Mouse (Mus musculus) megakaryocyte, embryonic 14.5 days (primary cell): ENCODE measurements around the gene Plcb2.

ENCODE experiments used
- FLI1 ChIP-seq: IDR thresholded peaks from 2 replicates; pipeline ENCODE4 v1.6.1; 2012; ENCODE audit warnings: low read length, inconsistent platforms, mixed read lengths
- GATA1 ChIP-seq: IDR thresholded peaks from 3 replicates; pipeline ENCODE4 v1.6.1; 2012; ENCODE audit warnings: mixed read lengths, low read length, inconsistent platforms, borderline replicate concordance

DNA sequence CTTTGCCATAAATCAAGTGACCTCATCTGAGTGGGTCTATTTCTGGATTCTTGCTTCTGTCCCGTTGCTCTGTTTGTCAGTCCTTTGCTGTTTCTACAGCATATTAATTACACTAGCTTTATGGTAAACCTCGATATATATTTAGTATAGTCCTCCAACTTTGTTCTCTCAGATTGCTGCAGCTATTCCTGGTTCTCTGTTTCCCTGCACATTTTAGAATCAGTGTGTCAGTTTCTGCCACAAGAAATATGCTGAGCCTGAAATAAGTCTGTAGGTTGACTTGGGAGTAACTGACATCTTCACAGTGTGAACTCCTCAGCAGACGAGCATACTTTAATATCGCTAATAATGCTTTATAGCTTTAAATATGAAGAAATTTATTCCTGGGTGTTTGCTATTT lies 43.1 kb downstream of the Plcb2 start:
- TF ChIP-seq GATA1 (no peak), FLI1 (no peak)
